Mouse (Mus musculus) heart, postnatal 0 days (tissue): ENCODE results near the gene Lima1.

Experiments used
- CTCF ChIP-seq: IDR thresholded peaks from 2 replicates; pipeline ENCODE4 v1.5.1; 2016; ENCODE audit warnings: antibody characterized with exemption, control low read depth, low read depth
- EP300 ChIP-seq: IDR thresholded peaks from 2 replicates; pipeline ENCODE4 v1.6.1; 2016; ENCODE audit warnings: antibody characterized with exemption, low read depth

DNA sequence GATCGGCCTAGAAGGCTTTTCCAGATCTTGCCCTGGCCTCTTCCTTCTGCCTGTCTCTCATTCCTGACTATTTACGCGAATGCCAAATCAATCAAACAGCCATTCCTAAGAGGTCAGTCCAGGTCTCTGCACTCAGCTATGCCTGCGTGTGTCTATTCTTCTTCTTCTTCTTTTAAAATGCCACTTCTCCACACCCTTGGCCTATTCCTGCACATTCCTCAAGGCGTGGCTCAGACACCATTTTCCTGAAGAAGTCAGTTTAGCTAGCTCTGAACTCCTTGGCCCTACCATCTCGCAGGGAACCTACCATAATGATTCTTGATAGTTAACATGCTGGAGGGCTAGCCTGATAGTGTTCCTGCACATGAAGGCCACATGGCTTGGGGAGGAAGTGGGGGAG is 75.5 kb downstream of the Lima1 start:
- TF ChIP-seq CTCF (no peak), EP300 (no peak)
